Mouse (Mus musculus): ENCODE measurements around the gene Dynlt1c. TPM values are rescaled to one million over a fixed set of nuclear protein-coding genes. Genes with fewer than 3 reads are reported as not detected.
"Not testable (repeated sequence)": the region's sequence is repeated elsewhere in the genome, so short reads cannot be mapped to it uniquely, and the experiment has no call there.

Dynlt1c gene
- polyA plus RNA-seq, 1 experiment = 5.2 TPM

DNA sequence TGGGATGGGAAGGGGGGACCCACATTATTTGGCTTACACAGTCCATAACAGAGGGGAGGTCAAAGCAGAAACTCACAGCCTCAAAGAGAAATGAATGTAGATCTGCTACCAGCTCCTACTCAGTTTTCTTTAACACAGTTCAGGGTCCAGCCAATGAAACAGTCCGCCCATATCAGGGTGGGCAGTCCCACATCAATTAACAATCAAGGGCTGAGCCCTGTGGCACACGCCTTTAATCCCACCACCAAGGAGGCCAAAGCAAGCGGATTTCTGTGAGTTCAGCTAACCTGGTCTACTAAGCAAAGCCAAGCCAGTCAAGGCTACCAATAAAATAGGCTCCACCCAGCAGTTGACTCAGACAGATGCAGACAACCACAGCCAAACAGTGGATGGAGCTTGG, 7.6 kb upstream of the Dynlt1c start:
- not testable (repeated sequence) for H3K27me3 ChIP-seq (replicated peaks; ENCODE audit: control insufficient read depth, insufficient read depth, low read length); H3K4me3 ChIP-seq (ENCODE audit: insufficient read depth, low read depth, low read length); H3K4me1 ChIP-seq (ENCODE audit: control insufficient read depth, insufficient read depth, low read length); H3K27ac ChIP-seq (ENCODE audit: insufficient read depth, low read depth, low read length); DNase-seq; H3K36me3 ChIP-seq (ENCODE audit: control insufficient read depth, insufficient read depth, low read length)
- WGBS = 79% methylated on average over 3 of the region's 3 CpGs

DNA sequence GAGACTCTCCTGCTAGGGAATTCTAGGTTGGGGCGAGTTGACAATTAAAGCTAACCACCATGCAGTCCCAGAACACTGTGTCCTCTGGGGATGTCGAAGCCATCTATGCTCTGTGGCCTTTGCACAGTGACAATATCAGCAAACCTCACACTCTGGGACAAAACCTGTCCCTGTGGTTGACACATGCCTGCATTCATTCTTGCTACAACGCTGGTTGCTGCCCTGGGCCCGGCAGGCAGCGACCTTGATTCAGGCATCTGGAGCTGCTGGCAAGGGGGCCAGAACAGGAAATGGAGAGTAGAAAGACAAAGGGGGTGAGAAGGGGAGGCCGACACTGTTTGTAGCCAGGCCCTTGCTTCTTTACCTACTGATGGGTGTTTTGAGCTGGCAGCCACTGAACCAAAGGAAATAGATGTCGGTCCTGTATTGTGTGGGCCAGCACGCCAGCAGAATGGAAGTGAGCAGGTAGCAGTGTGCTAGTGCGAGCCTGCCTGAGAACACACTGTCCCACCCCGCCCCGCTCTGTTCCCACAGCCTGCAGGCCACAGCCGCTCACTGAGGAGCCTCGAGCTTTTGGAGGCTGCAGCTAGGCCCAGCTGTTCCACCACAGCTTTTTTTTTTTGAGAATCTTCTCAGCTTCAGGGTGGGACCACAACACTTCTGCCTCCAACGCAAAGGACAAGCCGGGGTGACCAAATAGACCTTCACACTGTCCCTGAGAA, 5.5 kb upstream of the Dynlt1c start:
- not testable (repeated sequence) for H3K27me3 ChIP-seq (replicated peaks; ENCODE audit: control insufficient read depth, insufficient read depth, low read length); H3K4me3 ChIP-seq (ENCODE audit: insufficient read depth, low read depth, low read length); DNase-seq; H3K4me1 ChIP-seq (ENCODE audit: control insufficient read depth, insufficient read depth, low read length); H3K36me3 ChIP-seq (ENCODE audit: control insufficient read depth, insufficient read depth, low read length); H3K27ac ChIP-seq (ENCODE audit: insufficient read depth, low read depth, low read length)
- 62% methylated on average over 11 of the region's 15 CpGs for WGBS

GRCm38 (mm10) chr17:6598356-6598755, 3.1 kb upstream of the Dynlt1c start:
- 95% methylated on average over 7 of the region's 7 CpGs for WGBS
- not testable (repeated sequence) for H3K36me3 ChIP-seq (ENCODE audit: control insufficient read depth, insufficient read depth, low read length); H3K27ac ChIP-seq (ENCODE audit: insufficient read depth, low read depth, low read length); DNase-seq; H3K27me3 ChIP-seq (replicated peaks; ENCODE audit: control insufficient read depth, insufficient read depth, low read length); H3K4me1 ChIP-seq (ENCODE audit: control insufficient read depth, insufficient read depth, low read length); H3K4me3 ChIP-seq (ENCODE audit: insufficient read depth, low read depth, low read length)

- not testable (repeated sequence) for H3K27ac ChIP-seq (ENCODE audit: insufficient read depth, low read depth, low read length); H3K4me3 ChIP-seq (ENCODE audit: insufficient read depth, low read depth, low read length); H3K36me3 ChIP-seq (ENCODE audit: control insufficient read depth, insufficient read depth, low read length); DNase-seq; H3K27me3 ChIP-seq (replicated peaks; ENCODE audit: control insufficient read depth, insufficient read depth, low read length); H3K4me1 ChIP-seq (ENCODE audit: control insufficient read depth, insufficient read depth, low read length)
- 82% methylated on average over 6 of the region's 8 CpGs for WGBS
Observed at GRCm38 (mm10) chr17:6600216-6600911, 1.1 kb upstream of the Dynlt1c start.

DNA sequence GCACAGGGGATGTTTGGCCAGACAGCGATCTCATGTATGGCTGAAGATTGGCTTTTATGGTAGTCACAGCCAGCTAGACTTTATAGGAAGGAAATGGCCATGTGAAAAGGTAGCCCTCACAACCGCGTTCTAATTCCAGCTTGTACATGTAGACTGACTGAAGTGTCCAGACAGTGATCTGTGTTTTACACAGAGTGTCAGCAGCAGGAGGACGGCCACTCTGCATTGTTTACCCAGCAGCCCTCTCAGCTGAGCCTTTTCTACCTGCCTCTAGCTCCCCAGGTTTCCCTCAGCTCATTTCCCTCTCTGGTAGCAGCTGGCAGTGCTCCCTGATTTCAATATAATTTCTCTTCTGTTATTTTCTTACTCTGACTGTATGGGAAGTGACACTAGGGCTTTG, 734 bp downstream of the Dynlt1c start:
- H3K4me1 ChIP-seq (ENCODE audit: control insufficient read depth, insufficient read depth, low read length); H3K36me3 ChIP-seq (ENCODE audit: control insufficient read depth, insufficient read depth, low read length); H3K4me3 ChIP-seq (ENCODE audit: insufficient read depth, low read depth, low read length); H3K27ac ChIP-seq (ENCODE audit: insufficient read depth, low read depth, low read length); H3K27me3 ChIP-seq (replicated peaks; ENCODE audit: control insufficient read depth, insufficient read depth, low read length); DNase-seq: not testable (repeated sequence)
- 0% methylated on average over 3 of the region's 4 CpGs for WGBS

- not testable (repeated sequence) for H3K27me3 ChIP-seq (replicated peaks; ENCODE audit: control insufficient read depth, insufficient read depth, low read length); H3K4me1 ChIP-seq (ENCODE audit: control insufficient read depth, insufficient read depth, low read length); H3K4me3 ChIP-seq (ENCODE audit: insufficient read depth, low read depth, low read length); H3K27ac ChIP-seq (ENCODE audit: insufficient read depth, low read depth, low read length); H3K36me3 ChIP-seq (ENCODE audit: control insufficient read depth, insufficient read depth, low read length)
- 48% methylated on average over 1 of the region's 1 CpGs for WGBS
- DNase-seq = peak; percentile 14
Observed at GRCm38 (mm10) chr17:6605347-6605746, 3.9 kb downstream of the Dynlt1c start.

DNA sequence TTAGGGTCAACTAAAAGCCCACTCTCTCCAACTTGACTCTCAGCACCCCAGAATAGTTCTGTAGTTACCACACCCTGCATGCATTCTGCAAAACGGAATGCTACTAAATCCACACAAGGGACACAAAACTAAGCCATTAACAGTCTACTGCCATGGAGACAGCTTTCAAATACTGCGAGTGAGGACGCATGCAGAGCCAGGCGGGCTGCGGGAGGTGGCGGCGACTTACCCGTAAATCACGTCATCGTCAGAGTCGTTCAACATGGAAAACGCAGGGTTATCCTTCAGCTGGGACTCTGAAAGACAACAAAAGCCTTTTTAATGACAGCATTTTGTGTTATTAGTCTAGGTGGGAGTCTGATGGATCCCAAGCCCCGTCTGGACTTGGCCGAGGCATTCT, 12.1 kb downstream of the Dynlt1c start:
- H3K36me3 ChIP-seq (ENCODE audit: control insufficient read depth, insufficient read depth, low read length); H3K27ac ChIP-seq (ENCODE audit: insufficient read depth, low read depth, low read length); H3K4me1 ChIP-seq (ENCODE audit: control insufficient read depth, insufficient read depth, low read length); H3K27me3 ChIP-seq (replicated peaks; ENCODE audit: control insufficient read depth, insufficient read depth, low read length); DNase-seq; H3K4me3 ChIP-seq (ENCODE audit: insufficient read depth, low read depth, low read length): not testable (repeated sequence)
- WGBS = 80% methylated on average over 11 of the region's 14 CpGs

DNA sequence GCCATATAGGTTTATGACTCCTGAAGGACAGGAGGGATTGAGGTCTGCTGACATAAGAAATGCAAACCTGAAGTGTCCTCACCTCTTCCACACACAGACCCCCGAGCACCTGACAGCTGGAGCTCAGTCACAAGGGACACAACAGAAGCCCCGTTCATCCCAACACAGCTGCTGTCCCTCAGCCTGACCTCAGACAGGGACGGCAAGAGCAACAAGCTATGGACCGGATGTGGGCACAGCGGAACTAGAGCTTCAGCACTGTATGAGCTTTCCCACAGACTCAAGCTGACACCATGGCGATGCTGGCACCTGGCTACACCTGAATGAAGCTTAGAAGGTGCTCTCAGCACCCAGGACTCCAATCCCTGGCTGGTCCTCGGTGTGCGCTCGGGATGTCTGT, 12.8 kb downstream of the Dynlt1c start:
- not testable (repeated sequence) for H3K36me3 ChIP-seq (ENCODE audit: control insufficient read depth, insufficient read depth, low read length); H3K27ac ChIP-seq (ENCODE audit: insufficient read depth, low read depth, low read length); H3K4me3 ChIP-seq (ENCODE audit: insufficient read depth, low read depth, low read length); DNase-seq; H3K4me1 ChIP-seq (ENCODE audit: control insufficient read depth, insufficient read depth, low read length); H3K27me3 ChIP-seq (replicated peaks; ENCODE audit: control insufficient read depth, insufficient read depth, low read length)
- 53% methylated on average over 6 of the region's 9 CpGs for WGBS

- H3K27me3 ChIP-seq (replicated peaks; ENCODE audit: control insufficient read depth, insufficient read depth, low read length); H3K27ac ChIP-seq (ENCODE audit: insufficient read depth, low read depth, low read length); H3K4me3 ChIP-seq (ENCODE audit: insufficient read depth, low read depth, low read length); H3K4me1 ChIP-seq (ENCODE audit: control insufficient read depth, insufficient read depth, low read length); DNase-seq; H3K36me3 ChIP-seq (ENCODE audit: control insufficient read depth, insufficient read depth, low read length): not testable (repeated sequence)
- WGBS = 97% methylated on average over 9 of the region's 9 CpGs
Observed at GRCm38 (mm10) chr17:6616731-6617130, 15.3 kb downstream of the Dynlt1c start.

DNA sequence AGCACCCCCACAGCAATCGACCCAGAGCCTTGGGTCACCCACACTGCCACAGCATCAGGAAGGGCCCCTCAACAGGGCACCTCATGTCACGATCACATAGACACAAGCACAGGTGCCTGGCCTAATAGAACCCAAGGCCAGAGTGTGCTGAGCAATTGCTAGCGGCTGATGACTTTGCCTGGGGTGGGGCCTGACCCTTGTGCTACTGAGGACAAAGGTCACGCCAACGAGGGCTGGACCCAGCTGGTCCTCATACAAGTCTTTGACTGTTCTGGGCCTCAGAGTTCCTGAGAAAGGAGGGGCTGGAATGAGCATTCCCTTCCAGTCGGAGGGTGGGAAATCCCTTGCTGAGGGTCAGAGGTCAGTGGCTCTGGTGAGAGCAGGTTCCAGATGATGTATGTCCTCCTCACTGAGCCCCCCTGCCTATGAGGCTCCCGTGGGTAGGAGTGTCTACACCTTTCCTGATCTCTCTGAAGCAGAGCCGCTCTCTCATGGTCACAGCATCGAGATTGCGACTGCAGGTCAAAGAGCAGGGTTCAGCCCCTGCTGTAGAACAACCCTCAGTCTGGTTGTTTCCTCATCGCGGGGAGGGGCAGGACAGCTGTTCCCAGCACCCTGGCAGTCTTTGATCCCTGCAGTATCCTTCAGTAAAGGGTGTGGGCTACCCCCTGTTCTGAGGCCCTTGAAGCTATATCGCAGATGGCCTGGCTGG, 16.4 kb downstream of the Dynlt1c start:
- not testable (repeated sequence) for DNase-seq; H3K4me3 ChIP-seq (ENCODE audit: insufficient read depth, low read depth, low read length); H3K27ac ChIP-seq (ENCODE audit: insufficient read depth, low read depth, low read length); H3K4me1 ChIP-seq (ENCODE audit: control insufficient read depth, insufficient read depth, low read length); H3K36me3 ChIP-seq (ENCODE audit: control insufficient read depth, insufficient read depth, low read length); H3K27me3 ChIP-seq (replicated peaks; ENCODE audit: control insufficient read depth, insufficient read depth, low read length)
- 36% methylated on average over 7 of the region's 13 CpGs for WGBS

GRCm38 (mm10) chr17:6619271-6619670, 17.8 kb downstream of the Dynlt1c start:
- not testable (repeated sequence) for H3K27me3 ChIP-seq (replicated peaks; ENCODE audit: control insufficient read depth, insufficient read depth, low read length); H3K4me3 ChIP-seq (ENCODE audit: insufficient read depth, low read depth, low read length); DNase-seq; H3K36me3 ChIP-seq (ENCODE audit: control insufficient read depth, insufficient read depth, low read length); H3K4me1 ChIP-seq (ENCODE audit: control insufficient read depth, insufficient read depth, low read length); H3K27ac ChIP-seq (ENCODE audit: insufficient read depth, low read depth, low read length)
- WGBS = 90% methylated on average over 5 of the region's 5 CpGs
